Mouse (Mus musculus) layer of hippocampus, adult 8-10 months (tissue): ENCODE measurements around the gene Slc7a7. TPM values are rescaled to one million over a fixed set of nuclear protein-coding genes. Genes with fewer than 3 reads are reported as not detected.

ENCODE experiments used
- DNase-seq, 2 experiments: peaks; one replicate each; pipeline ENCODE4 v3.0.0; 2022; ENCODE audit warnings: low spot score in 2 of 2
- total RNA-seq, 4 experiments: library from RNA; stranded (reverse); gene quantifications; 2 replicates each; pipeline ENCODE4 v1.2.4; 2022

The Slc7a7 gene
- total RNA-seq, 4 experiments from 2014 or later, result 2.0 to 6.5 (median 3.3) TPM

- DNase-seq, result no peak
Observed at GRCm38 (mm10) chr14:54328548-54328947, 89.0 kb downstream of the Slc7a7 start.

- DNase-seq, result no peak
Observed at GRCm38 (mm10) chr14:54324486-54324885, 93.1 kb downstream of the Slc7a7 start.

- no peak for DNase-seq
Observed at GRCm38 (mm10) chr14:54321556-54322376, 95.8 kb downstream of the Slc7a7 start.

Other genes with a start within 250 kb of the Slc7a7 start
- gene Dad1, start 163.7 kb downstream of the Slc7a7 start, total RNA-seq, result 100 to 1,000 TPM; 107 to 132 (median 119) TPM
- 10 to 100 TPM; 51.6 to 78.9 (median 60.2) TPM for gene Abhd4, start 163.6 kb downstream of the Slc7a7 start, total RNA-seq
- gene Olfr49, start 132.8 kb downstream of the Slc7a7 start, total RNA-seq, result not detected
- gene Oxa1l, start 56.9 kb downstream of the Slc7a7 start, total RNA-seq, result 10 to 100 TPM; 50.0 to 56.6 (median 53.4) TPM
- 100 to 1,000 TPM in 2 of 4 experiments, 10 to 100 TPM in 2; 88.3 to 116 (median 96.6) TPM for gene Mrpl52, start 9.1 kb upstream of the Slc7a7 start, total RNA-seq
- 10 to 100 TPM; 10.3 to 16.0 (median 13.4) TPM for gene Mmp14, start 13.8 kb upstream of the Slc7a7 start, total RNA-seq
- gene Lrp10, start 46.4 kb upstream of the Slc7a7 start, total RNA-seq, result 10 to 100 TPM; 32.0 to 44.8 (median 36.7) TPM
- 10 to 100 TPM; 15.7 to 25.1 (median 18.7) TPM for gene Rem2, start 58.3 kb upstream of the Slc7a7 start, total RNA-seq
- 10 to 100 TPM; 47.0 to 58.2 (median 51.9) TPM for gene Prmt5, start 99.7 kb upstream of the Slc7a7 start, total RNA-seq
- 1 to 10 TPM; 3.6 to 9.7 (median 4.9) TPM for gene Haus4, start 136.8 kb upstream of the Slc7a7 start, total RNA-seq
- 1 to 10 TPM; 1.3 to 2.7 (median 1.9) TPM for gene Ajuba, start 159.8 kb upstream of the Slc7a7 start, total RNA-seq
- gene 4931414P19Rik, start 188.2 kb upstream of the Slc7a7 start, total RNA-seq, result 1 to 10 TPM; 4.4 to 7.8 (median 6.1) TPM
- 100 to 1,000 TPM; 179 to 205 (median 193) TPM for gene Psmb5, start 200.2 kb upstream of the Slc7a7 start, total RNA-seq
- under 1 TPM in 3 of 4 experiments, not detected in 1; 0.14 to 0.51 (median 0.23) TPM for gene Psmb11, start 203.7 kb upstream of the Slc7a7 start, total RNA-seq
- gene Gm17606, start 223.2 kb upstream of the Slc7a7 start, total RNA-seq, result not detected
- gene Cdh24, start 223.6 kb upstream of the Slc7a7 start, total RNA-seq, result 10 to 100 TPM; 16.0 to 24.1 (median 20.7) TPM